Mouse (Mus musculus): ENCODE measurements at regions not wholly inside any gene's neighbourhood (a gene's known extent, or its start where the extent isn't known, plus 50 kb on each side); places are given as distances from the start of the nearest gene placed in this dataset.

DNA sequence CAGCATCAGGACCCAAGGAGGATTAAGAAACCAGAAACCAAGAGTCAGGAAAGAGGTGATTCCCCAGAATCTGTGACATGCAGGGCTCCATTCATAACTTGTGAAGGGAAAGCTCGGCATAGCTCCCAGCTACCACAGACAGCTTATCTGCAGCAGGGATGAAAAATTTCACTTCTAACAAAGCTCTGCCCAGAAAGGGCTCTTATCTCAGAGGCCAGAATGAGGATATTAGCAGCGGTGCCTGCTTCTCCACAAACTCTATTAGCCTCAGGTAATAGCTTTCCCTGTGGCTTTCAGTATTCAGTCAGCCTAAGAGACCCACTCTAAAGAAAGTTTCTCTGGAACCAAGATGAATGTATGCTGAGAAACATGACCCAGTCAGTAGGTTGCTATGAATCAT, 636.9 kb upstream of the Id2 start:
- no peaks in the 10 kb centered on the region for H3K9me3 ChIP-seq (replicated peaks; ENCODE audit: control insufficient read depth, insufficient read depth, low read length, poor library complexity, severe bottlenecking)
- H3K4me3 ChIP-seq (ENCODE audit: low read depth, low read length), result no peak overlapping the region
- TF ChIP-seq EP300 (IDR thresholded peaks at IDR 0.05; ENCODE audit: insufficient read depth, low read depth, low read length) (no peak), CTCF (IDR thresholded peaks at IDR 0.05; ENCODE audit: low read depth, low read length) (no peak), POLR2A (IDR thresholded peaks at IDR 0.05; ENCODE audit: insufficient read depth, low read length) (no peak)
- no peaks in the 10 kb centered on the region for H3K27me3 ChIP-seq (ENCODE audit: control insufficient read depth, insufficient read depth, low read length, poor library complexity, severe bottlenecking)
- H3K36me3 ChIP-seq (ENCODE audit: control insufficient read depth, insufficient read depth, low read length, poor library complexity, severe bottlenecking), result no peaks in the 10 kb centered on the region
- H3K9ac ChIP-seq (ENCODE audit: low read depth, poor library complexity, severe bottlenecking), result no peak overlapping the region
- H3K27ac ChIP-seq (ENCODE audit: insufficient read depth, low read length), result no peak overlapping the region
- H3K4me1 ChIP-seq (ENCODE audit: control insufficient read depth, insufficient read depth, low read length), result no peaks in the 10 kb centered on the region

- Histone ChIP-seq H3K4me1 (ENCODE audit: control insufficient read depth, insufficient read depth, low read length) (no peaks in the 10 kb centered on the region), H3K9ac (ENCODE audit: low read depth, poor library complexity, severe bottlenecking) (no peak overlapping the region), H3K27ac (ENCODE audit: insufficient read depth, low read length) (no peak overlapping the region), H3K4me3 (ENCODE audit: low read depth, low read length) (no peak overlapping the region), H3K27me3 (ENCODE audit: control insufficient read depth, insufficient read depth, low read length, poor library complexity, severe bottlenecking) (no peaks in the 10 kb centered on the region), H3K9me3 (replicated peaks; ENCODE audit: control insufficient read depth, insufficient read depth, low read length, poor library complexity, severe bottlenecking) (no peaks in the 10 kb centered on the region), H3K36me3 (ENCODE audit: control insufficient read depth, insufficient read depth, low read length, poor library complexity, severe bottlenecking) (no peaks in the 10 kb centered on the region)
- TF ChIP-seq CTCF (IDR thresholded peaks at IDR 0.05; ENCODE audit: low read depth, low read length), result no peak
- TF ChIP-seq EP300 (IDR thresholded peaks at IDR 0.05; ENCODE audit: insufficient read depth, low read depth, low read length), result no peak
- no peak for TF ChIP-seq POLR2A (IDR thresholded peaks at IDR 0.05; ENCODE audit: insufficient read depth, low read length)
These were observed 628.8 kb upstream of the Id2 start for GRCm38 (mm10) chr12:25725774-25726173.

- Histone ChIP-seq H3K9ac (ENCODE audit: low read depth, poor library complexity, severe bottlenecking) (no peak overlapping the region), H3K4me3 (ENCODE audit: low read depth, low read length) (no peak overlapping the region), H3K9me3 (replicated peaks; ENCODE audit: control insufficient read depth, insufficient read depth, low read length, poor library complexity, severe bottlenecking) (no peaks in the 10 kb centered on the region), H3K27ac (ENCODE audit: insufficient read depth, low read length) (no peak overlapping the region), H3K4me1 (ENCODE audit: control insufficient read depth, insufficient read depth, low read length) (no peaks in the 10 kb centered on the region), H3K36me3 (ENCODE audit: control insufficient read depth, insufficient read depth, low read length, poor library complexity, severe bottlenecking) (no peaks in the 10 kb centered on the region), H3K27me3 (ENCODE audit: control insufficient read depth, insufficient read depth, low read length, poor library complexity, severe bottlenecking) (no peaks in the 10 kb centered on the region)
- TF ChIP-seq CTCF (IDR thresholded peaks at IDR 0.05; ENCODE audit: low read depth, low read length) (no peak), EP300 (IDR thresholded peaks at IDR 0.05; ENCODE audit: insufficient read depth, low read depth, low read length) (no peak), POLR2A (IDR thresholded peaks at IDR 0.05; ENCODE audit: insufficient read depth, low read length) (no peak)
These were observed 614.2 kb upstream of the Id2 start for GRCm38 (mm10) chr12:25711186-25711585.

DNA sequence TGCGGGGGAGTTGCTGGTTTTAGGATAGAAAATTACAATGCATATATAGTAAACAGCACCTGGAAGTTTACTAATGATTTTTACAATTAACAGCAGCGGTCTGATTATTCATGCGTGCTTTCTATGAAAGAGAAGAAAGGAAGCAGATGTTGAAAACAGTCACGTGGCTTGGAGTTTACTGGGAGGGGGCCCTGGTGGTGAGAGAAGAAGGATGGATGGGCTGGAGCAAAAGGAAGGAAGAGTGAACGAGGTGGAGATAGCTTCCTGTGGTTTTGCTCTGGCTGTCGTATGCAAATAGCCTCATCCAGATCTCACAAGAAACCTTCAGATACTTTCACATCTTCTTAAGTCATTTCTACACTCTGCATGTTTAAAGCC, 606.1 kb upstream of the Id2 start:
- H3K27ac ChIP-seq (ENCODE audit: insufficient read depth, low read length), result no peak overlapping the region
- H3K4me1 ChIP-seq (ENCODE audit: control insufficient read depth, insufficient read depth, low read length), result no peaks in the 10 kb centered on the region
- no peak overlapping the region for H3K9ac ChIP-seq (ENCODE audit: low read depth, poor library complexity, severe bottlenecking)
- H3K27me3 ChIP-seq (ENCODE audit: control insufficient read depth, insufficient read depth, low read length, poor library complexity, severe bottlenecking), result no peaks in the 10 kb centered on the region
- no peaks in the 10 kb centered on the region for H3K36me3 ChIP-seq (ENCODE audit: control insufficient read depth, insufficient read depth, low read length, poor library complexity, severe bottlenecking)
- TF ChIP-seq EP300 (IDR thresholded peaks at IDR 0.05; ENCODE audit: insufficient read depth, low read depth, low read length) (no peak), POLR2A (IDR thresholded peaks at IDR 0.05; ENCODE audit: insufficient read depth, low read length) (no peak), CTCF (IDR thresholded peaks at IDR 0.05; ENCODE audit: low read depth, low read length) (no peak)
- no peak overlapping the region for H3K4me3 ChIP-seq (ENCODE audit: low read depth, low read length)
- H3K9me3 ChIP-seq (replicated peaks; ENCODE audit: control insufficient read depth, insufficient read depth, low read length, poor library complexity, severe bottlenecking), result 0 out of 2 replicates have a peak, but pooled peaks cover 4% of the 10 kb centered on the region

GRCm38 (mm10) chr12:25702176-25703022, 605.5 kb upstream of the Id2 start:
- Histone ChIP-seq H3K36me3 (ENCODE audit: control insufficient read depth, insufficient read depth, low read length, poor library complexity, severe bottlenecking) (no peaks in the 10 kb centered on the region), H3K27ac (ENCODE audit: insufficient read depth, low read length) (no peak overlapping the region), H3K27me3 (ENCODE audit: control insufficient read depth, insufficient read depth, low read length, poor library complexity, severe bottlenecking) (no peaks in the 10 kb centered on the region), H3K9ac (ENCODE audit: low read depth, poor library complexity, severe bottlenecking) (no peak overlapping the region), H3K9me3 (replicated peaks; ENCODE audit: control insufficient read depth, insufficient read depth, low read length, poor library complexity, severe bottlenecking) (0 out of 2 replicates have a peak, but pooled peaks cover 4% of the 10 kb centered on the region), H3K4me1 (ENCODE audit: control insufficient read depth, insufficient read depth, low read length) (no peaks in the 10 kb centered on the region), H3K4me3 (ENCODE audit: low read depth, low read length) (no peak overlapping the region)
- TF ChIP-seq EP300 (IDR thresholded peaks at IDR 0.05; ENCODE audit: insufficient read depth, low read depth, low read length), result no peak

GRCm38 (mm10) chr12:25687063-25687462, 590.1 kb upstream of the Id2 start:
- Histone ChIP-seq H3K9ac (ENCODE audit: low read depth, poor library complexity, severe bottlenecking) (no peak overlapping the region), H3K4me3 (ENCODE audit: low read depth, low read length) (no peak overlapping the region), H3K27ac (ENCODE audit: insufficient read depth, low read length) (no peak overlapping the region), H3K4me1 (ENCODE audit: control insufficient read depth, insufficient read depth, low read length) (no peaks in the 10 kb centered on the region), H3K36me3 (ENCODE audit: control insufficient read depth, insufficient read depth, low read length, poor library complexity, severe bottlenecking) (no peaks in the 10 kb centered on the region), H3K9me3 (replicated peaks; ENCODE audit: control insufficient read depth, insufficient read depth, low read length, poor library complexity, severe bottlenecking) (no peaks in the 10 kb centered on the region), H3K27me3 (ENCODE audit: control insufficient read depth, insufficient read depth, low read length, poor library complexity, severe bottlenecking) (no peaks in the 10 kb centered on the region)
- TF ChIP-seq POLR2A (IDR thresholded peaks at IDR 0.05; ENCODE audit: insufficient read depth, low read length), result no peak
- no peak for TF ChIP-seq EP300 (IDR thresholded peaks at IDR 0.05; ENCODE audit: insufficient read depth, low read depth, low read length)
